Mouse (Mus musculus) midbrain, embryonic 15.5 days (tissue): ENCODE measurements around the gene Rdh5. TPM values are rescaled to one million over a fixed set of nuclear protein-coding genes. Genes with fewer than 3 reads are reported as not detected.
A peak's percentile ranks its signal among the peaks of the same experiment; 100 is the strongest.

Source experiments
- ATAC-seq: fragments of 200-750 bp; cut with Nextera tagmentation; replicated peaks from 2 replicates; pipeline ENCODE4 v1.8.0; 2017; ENCODE audit warnings: moderate TSS enrichment
- H3K27ac ChIP-seq: fragments of 300-500 bp; sonication (generic); 2 replicates; pipeline ENCODE4 v1.5.1; 2015; ENCODE audit warnings: mild to moderate bottlenecking, inconsistent platforms
- H3K27me3 ChIP-seq: fragments of 300-500 bp; sonication (generic); replicated peaks from 2 replicates; pipeline ENCODE4 v1.6.1; 2015; ENCODE audit warnings: inconsistent platforms
- H3K36me3 ChIP-seq: fragments of 300-500 bp; sonication (generic); replicated peaks from 2 replicates; pipeline ENCODE4 v1.6.1; 2015; ENCODE audit warnings: inconsistent platforms
- H3K4me1 ChIP-seq: fragments of 300-500 bp; sonication (generic); 2 replicates; pipeline ENCODE4 v1.6.1; 2015; ENCODE audit warnings: inconsistent platforms
- H3K4me2 ChIP-seq: fragments of 300-500 bp; sonication (generic); 2 replicates; pipeline ENCODE4 v1.6.1; 2015; ENCODE audit warnings: inconsistent platforms, mild to moderate bottlenecking, moderate library complexity
- H3K4me3 ChIP-seq: fragments of 300-500 bp; sonication (generic); 2 replicates; pipeline ENCODE4 v1.5.1; 2015; ENCODE audit warnings: mild to moderate bottlenecking, inconsistent platforms
- H3K9ac ChIP-seq: fragments of 300-500 bp; sonication (generic); 2 replicates; pipeline ENCODE4 v1.6.1; 2015; ENCODE audit warnings: mild to moderate bottlenecking, inconsistent platforms
- H3K9me3 ChIP-seq: fragments of 300-500 bp; sonication (generic); 2 replicates; pipeline ENCODE4 v1.6.1; 2016; ENCODE audit warnings: inconsistent platforms
- WGBS: fragments of 180-500 bp; shearing (Covaris S2); methylation state at CpG from one replicate; pipeline ENCODE4 v1.1.7; 2015; ENCODE audit warnings: mixed read lengths; 5-methylcytosine and 5-hydroxymethylcytosine counted together
- polyA plus RNA-seq: library from polyadenylated mRNA; unstranded; fragments of >200 nt; fragmentation: Nextera tagmentation; extraction: Ambion mirVana; gene quantifications from 2 replicates; pipeline ENCODE4 v1.2.1, GENCODE M21; 2015

Rdh5 gene
- polyA plus RNA-seq, 1 experiment from 2014 or later, result 12.9 TPM

GRCm38 (mm10) chr10:128938974-128939373, 16.3 kb upstream of the Rdh5 start:
- H3K9me3 ChIP-seq, result no peaks in the 10 kb centered on the region
- peaks cover 22% of the 10 kb centered on the region for H3K27me3 ChIP-seq
- peaks cover 1% of the 10 kb centered on the region for H3K4me1 ChIP-seq
- WGBS, result 71% methylated on average over 5 of the region's 5 CpGs
- no peaks in the 10 kb centered on the region for H3K36me3 ChIP-seq
- ATAC-seq, result no peak
- H3K4me3 ChIP-seq, result no peak overlapping the region
- H3K4me2 ChIP-seq, result no peak overlapping the region
- H3K27ac ChIP-seq, result no peak overlapping the region
- no peak overlapping the region for H3K9ac ChIP-seq

- ATAC-seq, result no peak
- H3K27me3 ChIP-seq, result peaks cover 26% of the 10 kb centered on the region
- no peak overlapping the region for H3K9ac ChIP-seq
- no peak overlapping the region for H3K27ac ChIP-seq
- H3K36me3 ChIP-seq, result no peaks in the 10 kb centered on the region
- 81% methylated on average over 9 of the region's 9 CpGs for WGBS
- peaks cover 6% of the 10 kb centered on the region for H3K4me1 ChIP-seq
- H3K4me3 ChIP-seq, result no peak overlapping the region
- H3K9me3 ChIP-seq, result no peaks in the 10 kb centered on the region
- H3K4me2 ChIP-seq, result no peak overlapping the region
Measured at GRCm38 (mm10) chr10:128938457-128938856, 15.8 kb upstream of the Rdh5 start.

- Histone ChIP-seq H3K27ac (no peak overlapping the region), H3K36me3 (no peaks in the 10 kb centered on the region), H3K4me1 (peaks cover 10% of the 10 kb centered on the region), H3K9ac (no peak overlapping the region), H3K4me2 (no peak overlapping the region), H3K27me3 (peaks cover 31% of the 10 kb centered on the region), H3K4me3 (no peak overlapping the region), H3K9me3 (no peaks in the 10 kb centered on the region)
- no peak for ATAC-seq
- whole genome bisulfite sequencing, result 77% methylated on average over 12 of the region's 12 CpGs
Measured at GRCm38 (mm10) chr10:128937756-128938390, 15.2 kb upstream of the Rdh5 start.

GRCm38 (mm10) chr10:128935826-128936440, 13.2 kb upstream of the Rdh5 start:
- ATAC-seq, result no peak
- no peak overlapping the region for H3K27ac ChIP-seq

GRCm38 (mm10) chr10:128934997-128935787, 12.5 kb upstream of the Rdh5 start:
- ATAC-seq, result no peak
- 60% methylated on average over 7 of the region's 7 CpGs for WGBS
- H3K4me2 ChIP-seq, result peak overlapping the region; percentile 88; the same call in 1 of the 2 replicates
- H3K9ac ChIP-seq, result no peak overlapping the region
- H3K27me3 ChIP-seq, result peaks cover 51% of the 10 kb centered on the region
- no peak overlapping the region; the same call in 1 of the 2 replicates for H3K4me3 ChIP-seq
- no peaks in the 10 kb centered on the region for H3K36me3 ChIP-seq
- H3K27ac ChIP-seq, result no peak overlapping the region
- H3K9me3 ChIP-seq, result no peaks in the 10 kb centered on the region
- H3K4me1 ChIP-seq, result peaks cover 10% of the 10 kb centered on the region

More at GRCm38 (mm10) chr10:128935826-128936440, 13.2 kb upstream of the Rdh5 start:
- H3K27me3 ChIP-seq, result peaks cover 50% of the 10 kb centered on the region
- 72% methylated on average over 8 of the region's 8 CpGs for WGBS
- H3K9ac ChIP-seq, result no peak overlapping the region
- no peak overlapping the region for H3K4me3 ChIP-seq
- peaks cover 10% of the 10 kb centered on the region for H3K4me1 ChIP-seq
- H3K4me2 ChIP-seq, result no peak overlapping the region
- no peaks in the 10 kb centered on the region for H3K9me3 ChIP-seq
- H3K36me3 ChIP-seq, result no peaks in the 10 kb centered on the region

GRCm38 (mm10) chr10:128933976-128934721, 11.5 kb upstream of the Rdh5 start:
- H3K4me3 ChIP-seq, result peak overlapping the region; percentile 45
- peak overlapping the region; percentile 40; the same call in 1 of the 2 replicates for H3K9ac ChIP-seq
- H3K27ac ChIP-seq, result no peak overlapping the region
- H3K4me1 ChIP-seq, result peaks cover 10% of the 10 kb centered on the region
- ATAC-seq, result peak; percentile 51
- H3K4me2 ChIP-seq, result peak overlapping the region; percentile 88
- WGBS, result 3% methylated on average over 21 of the region's 21 CpGs
- H3K27me3 ChIP-seq, result peaks cover 57% of the 10 kb centered on the region
- no peaks in the 10 kb centered on the region for H3K36me3 ChIP-seq
- no peaks in the 10 kb centered on the region for H3K9me3 ChIP-seq

GRCm38 (mm10) chr10:128933574-128933973, 10.9 kb upstream of the Rdh5 start, which contains the start of gene Itga7:
Gene Itga7 (plus strand): TSS chr10:128933818.
- Histone ChIP-seq H3K4me1 (peaks cover 10% of the 10 kb centered on the region), H3K27ac (no peak within 1 kb of the TSS), H3K4me2 (peak within 1 kb of the TSS; percentile 88), H3K9ac (peak within 1 kb of the TSS; percentile 40; the same call in 1 of the 2 replicates), H3K4me3 (peak within 1 kb of the TSS; percentile 45), H3K36me3 (no peaks in the 10 kb centered on the region), H3K27me3 (peaks cover 60% of the 10 kb centered on the region), H3K9me3 (no peaks in the 10 kb centered on the region)
- peak; percentile 76 for ATAC-seq
- 1% methylated on average over 26 of the region's 26 CpGs for WGBS

GRCm38 (mm10) chr10:128931441-128931840, 8.8 kb upstream of the Rdh5 start:
- H3K4me3 ChIP-seq, result no peak overlapping the region
- ATAC-seq, result no peak
- H3K4me2 ChIP-seq, result no peak overlapping the region
- no peaks in the 10 kb centered on the region for H3K36me3 ChIP-seq
- H3K27me3 ChIP-seq, result peaks cover 65% of the 10 kb centered on the region
- H3K9me3 ChIP-seq, result no peaks in the 10 kb centered on the region
- peaks cover 14% of the 10 kb centered on the region for H3K4me1 ChIP-seq
- no peak overlapping the region for H3K9ac ChIP-seq
- 66% methylated on average over 2 of the region's 2 CpGs for WGBS
- H3K27ac ChIP-seq, result no peak overlapping the region

GRCm38 (mm10) chr10:128929638-128930378, 7.1 kb upstream of the Rdh5 start:
- no peak overlapping the region for H3K4me3 ChIP-seq
- no peak for ATAC-seq
- H3K36me3 ChIP-seq, result no peaks in the 10 kb centered on the region
- H3K4me1 ChIP-seq, result peaks cover 14% of the 10 kb centered on the region
- H3K27ac ChIP-seq, result no peak overlapping the region
- no peak overlapping the region for H3K4me2 ChIP-seq
- 65% methylated on average over 7 of the region's 7 CpGs for WGBS
- H3K9me3 ChIP-seq, result no peaks in the 10 kb centered on the region
- H3K27me3 ChIP-seq, result peaks cover 49% of the 10 kb centered on the region
- no peak overlapping the region for H3K9ac ChIP-seq

- WGBS, result 23% methylated on average over 4 of the region's 4 CpGs
- H3K27me3 ChIP-seq, result peaks cover 38% of the 10 kb centered on the region
- H3K27ac ChIP-seq, result no peak overlapping the region
- no peaks in the 10 kb centered on the region for H3K9me3 ChIP-seq
- peaks cover 16% of the 10 kb centered on the region for H3K4me1 ChIP-seq
- no peaks in the 10 kb centered on the region for H3K36me3 ChIP-seq
- no peak overlapping the region for H3K4me2 ChIP-seq
- H3K4me3 ChIP-seq, result no peak overlapping the region
- ATAC-seq, result no peak
- H3K9ac ChIP-seq, result no peak overlapping the region
Measured at GRCm38 (mm10) chr10:128928356-128928755, 5.7 kb upstream of the Rdh5 start.

- peak within 1 kb of the TSS; percentile 69 for H3K4me3 ChIP-seq
- no peaks in the 10 kb centered on the region for H3K36me3 ChIP-seq
- no peak for ATAC-seq
- H3K4me2 ChIP-seq, result peak within 1 kb of the TSS; percentile 71
- H3K4me1 ChIP-seq, result peaks cover 26% of the 10 kb centered on the region
- 65% methylated on average over 9 of the region's 9 CpGs for WGBS
- peak within 1 kb of the TSS; percentile 92 for H3K27ac ChIP-seq
- peak within 1 kb of the TSS; percentile 89 for H3K9ac ChIP-seq
- no peaks in the 10 kb centered on the region for H3K9me3 ChIP-seq
- peaks cover 8% of the 10 kb centered on the region; the same call in 1 of the 2 replicates for H3K27me3 ChIP-seq
Measured at GRCm38 (mm10) chr10:128923935-128924334, 1.2 kb upstream of the Rdh5 start, which contains the start of gene Bloc1s1. Gene Bloc1s1 (minus strand): TSS chr10:128924035.
